Comparison of ENCODE assay signal across 12 mouse cellular contexts in the genomic region with DNA sequence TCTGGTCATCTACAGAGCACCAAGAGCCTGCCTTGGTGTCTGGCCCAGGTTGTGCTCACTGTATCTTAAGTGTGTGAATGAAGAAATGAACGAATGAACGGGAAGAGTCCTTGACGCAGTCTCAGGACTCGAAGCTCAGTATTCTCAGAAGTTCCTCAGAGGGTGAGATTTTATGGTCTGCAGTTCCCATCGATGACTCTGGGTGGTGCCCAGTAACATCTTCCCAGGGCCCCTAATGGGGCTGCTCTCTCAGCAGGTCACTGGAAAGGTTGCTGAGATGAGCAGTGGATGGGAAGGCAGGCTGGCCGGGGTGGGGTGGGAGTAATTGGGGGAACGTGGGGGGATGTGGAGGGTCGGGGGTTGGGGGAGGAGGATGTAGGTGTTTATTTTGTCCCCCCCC. TPM values are rescaled to one million over a fixed set of nuclear protein-coding genes. Genes with fewer than 3 reads are reported as not detected.
DNase-seq lines count a peak whose midpoint lies in the region; ATAC-seq and TF ChIP-seq lines count a peak whose summit lies in the region.
"Had no signal": no experiment of that assay in that cellular context is flagged by ENCODE, and none has a peak within 500 bp of the region (broad histone marks: within the 10 kb centered on the region; RNA-seq: fewer than 3 reads in every experiment).

No protein-coding gene starts in this region.

- no peak overlapping the region for H3K4me3 ChIP-seq in layer of hippocampus, adult 2 months
- H3K4me3 ChIP-seq: liver, embryonic 15.5 days; midbrain, embryonic 10.5 days had no signal

- peak; percentile 17 for DNase-seq in adrenal gland, postnatal 14 days
- no peak for DNase-seq in adrenal gland, postnatal 25 days
- no peak for DNase-seq in layer of hippocampus, adult 2 months (ENCODE audit: low spot score in 2 of 2)
- DNase-seq in layer of hippocampus, postnatal 10 days (ENCODE audit: low spot score in 2 of 2) = no peak
- peak; percentile 15 for DNase-seq in 3T3-L1 (ENCODE audit: low read depth, low spot score)
- no peak for DNase-seq in adrenal gland, adult 2 months
- DNase-seq: heart, adult 18-20 months; kidney, adult 11 months had no signal

- H3K27ac ChIP-seq in layer of hippocampus, adult 2 months = no peak overlapping the region
- H3K27ac ChIP-seq: liver, embryonic 15.5 days; midbrain, embryonic 10.5 days had no signal

- peak; percentile 58 for TF ChIP-seq CTCF in layer of hippocampus, adult 2 months (conservative IDR thresholded peaks at IDR 0.05)

- peak; percentile 59 for ATAC-seq in common myeloid progenitor, adult 5-6 weeks (replicated peaks; ENCODE audit: low read depth, poor library complexity, severe bottlenecking)
- no peak for ATAC-seq in frontal cortex, adult (ENCODE audit: low TSS enrichment)

RNA-seq across cellular contexts. Expression of gene Blm, which starts 23.2 kb away (rescaled TPM):
- total RNA-seq in adrenal gland, postnatal 14 days (2021) = 6.0 and 6.4 TPM in 2 replicates
- total RNA-seq in adrenal gland, postnatal 25 days (2021) = 6.6 and 10.5 TPM in 2 replicates
- 1 to 10 TPM; 3.1 to 4.3 TPM for total RNA-seq in layer of hippocampus, adult 2 months (2021)
- total RNA-seq in layer of hippocampus, postnatal 10 days (2021) = 1 to 10 TPM; 7.0 to 8.1 TPM
- 66.2 and 79.5 TPM in 2 replicates for total RNA-seq in common myeloid progenitor, adult 5-6 weeks (2017)
- total RNA-seq in adrenal gland, adult 2 months (2021) = 1 to 10 TPM; 2.0 to 3.1 TPM
- polyA plus RNA-seq in adrenal gland, adult 2 months (2012; rRNA removed) = 0.16 and 0.17 TPM in 2 replicates

Comparison
In these comparisons a context has a peak if more than half of its experiments do, and no peak if none do; other contexts are left out.
1. DNase-seq: peak in adrenal gland, postnatal 14 days (single experiment) and 3T3-L1 (single experiment); none in adrenal gland, postnatal 25 days (single experiment), layer of hippocampus, adult 2 months (0 of 2), layer of hippocampus, postnatal 10 days (0 of 2) and adrenal gland, adult 2 months (single experiment).